Mouse (Mus musculus): ENCODE measurements at regions not wholly inside any gene's neighbourhood (a gene's known extent, or its start where the extent isn't known, plus 50 kb on each side); places are given as distances from the start of the nearest gene placed in this dataset.
"Not testable (repeated sequence)": the region's sequence is repeated elsewhere in the genome, so short reads cannot be mapped to it uniquely, and the experiment has no call there.

- no peak for DNase-seq (ENCODE audit: low read depth, low spot score)
These were observed 72.5 kb upstream of the Ccdc122 start for GRCm38 (mm10) chr14:76964046-76964445.

- no peak for DNase-seq (ENCODE audit: low read depth, low spot score)
These were observed 77.7 kb upstream of the Ccdc122 start for GRCm38 (mm10) chr14:76958875-76959274.

GRCm38 (mm10) chr14:76957136-76957535, 79.4 kb upstream of the Ccdc122 start:
- no peak for DNase-seq (ENCODE audit: low read depth, low spot score)

- no peak for DNase-seq (ENCODE audit: low read depth, low spot score)
These were observed 83.4 kb upstream of the Ccdc122 start for GRCm38 (mm10) chr14:76953171-76953570.

GRCm38 (mm10) chr14:76951450-76951849, 85.1 kb upstream of the Ccdc122 start:
- DNase-seq (ENCODE audit: low read depth, low spot score), result no peak

- no peak for DNase-seq (ENCODE audit: low read depth, low spot score)
These were observed 87.2 kb upstream of the Ccdc122 start for GRCm38 (mm10) chr14:76949388-76949787.

- no peak for DNase-seq (ENCODE audit: low read depth, low spot score)
These were observed 87.6 kb upstream of the Ccdc122 start for GRCm38 (mm10) chr14:76948948-76949347.

GRCm38 (mm10) chr14:76948481-76948880, 88.1 kb upstream of the Ccdc122 start:
- DNase-seq (ENCODE audit: low read depth, low spot score), result no peak

- no peak for DNase-seq (ENCODE audit: low read depth, low spot score)
These were observed 89.4 kb upstream of the Ccdc122 start for GRCm38 (mm10) chr14:76947148-76947547.

- DNase-seq (ENCODE audit: low read depth, low spot score), result no peak
These were observed 90.9 kb upstream of the Ccdc122 start for GRCm38 (mm10) chr14:76945626-76946025.

- no peak for DNase-seq (ENCODE audit: low read depth, low spot score)
These were observed 94.9 kb upstream of the Ccdc122 start for GRCm38 (mm10) chr14:76941474-76942212.

- DNase-seq (ENCODE audit: low read depth, low spot score), result no peak
These were observed 96.1 kb upstream of the Ccdc122 start for GRCm38 (mm10) chr14:76940507-76940906.

GRCm38 (mm10) chr14:76936671-76937070, 99.9 kb upstream of the Ccdc122 start:
- DNase-seq (ENCODE audit: low read depth, low spot score), result no peak

GRCm38 (mm10) chr14:76936051-76936450, 100.5 kb upstream of the Ccdc122 start:
- DNase-seq (ENCODE audit: low read depth, low spot score), result not testable (repeated sequence)

- no peak for DNase-seq (ENCODE audit: low read depth, low spot score)
These were observed 101.1 kb upstream of the Ccdc122 start for GRCm38 (mm10) chr14:76935453-76935852.

- DNase-seq (ENCODE audit: low read depth, low spot score), result no peak
These were observed 103.7 kb upstream of the Ccdc122 start for GRCm38 (mm10) chr14:76932890-76933289.

- DNase-seq (ENCODE audit: low read depth, low spot score), result no peak
These were observed 105.2 kb upstream of the Ccdc122 start for GRCm38 (mm10) chr14:76931398-76931797.

GRCm38 (mm10) chr14:76929562-76929961, 107.0 kb upstream of the Ccdc122 start:
- no peak for DNase-seq (ENCODE audit: low read depth, low spot score)

GRCm38 (mm10) chr14:76928706-76929105, 107.9 kb upstream of the Ccdc122 start:
- DNase-seq (ENCODE audit: low read depth, low spot score), result no peak

- no peak for DNase-seq (ENCODE audit: low read depth, low spot score)
These were observed 109.2 kb upstream of the Ccdc122 start for GRCm38 (mm10) chr14:76927245-76927806.

- no peak for DNase-seq (ENCODE audit: low read depth, low spot score)
These were observed 110.2 kb upstream of the Ccdc122 start for GRCm38 (mm10) chr14:76926416-76926815.

GRCm38 (mm10) chr14:76922399-76922939, 114.1 kb upstream of the Ccdc122 start:
- no peak for DNase-seq (ENCODE audit: low read depth, low spot score)

- DNase-seq (ENCODE audit: low read depth, low spot score), result no peak
These were observed 118.5 kb upstream of the Ccdc122 start for GRCm38 (mm10) chr14:76918091-76918490.
